Mouse (Mus musculus) embryonic facial prominence, embryonic 12.5 days (tissue): ENCODE measurements around the gene Rhd. TPM values are rescaled to one million over a fixed set of nuclear protein-coding genes. Genes with fewer than 3 reads are reported as not detected.
A peak's percentile ranks its signal among the peaks of the same experiment; 100 is the strongest.

Source experiments
- ATAC-seq: fragments of 200-750 bp; cut with Nextera tagmentation; 2 replicates; pipeline ENCODE4 v1.8.0; 2017; ENCODE audit not compliant: insufficient number of reproducible peaks, insufficient read depth, low FRiP score, low TSS enrichment
- H3K27ac ChIP-seq: fragments of 300-500 bp; sonication (generic); 2 replicates; pipeline ENCODE4 v1.5.1; 2016; ENCODE audit warnings: mild to moderate bottlenecking
- H3K27me3 ChIP-seq: fragments of 300-500 bp; sonication (generic); 2 replicates; pipeline ENCODE4 v1.6.1; 2016; ENCODE audit warnings: mild to moderate bottlenecking, moderate library complexity
- H3K36me3 ChIP-seq: fragments of 300-500 bp; sonication (generic); 2 replicates; pipeline ENCODE4 v1.6.1; 2016; ENCODE audit warnings: mild to moderate bottlenecking
- H3K4me1 ChIP-seq: fragments of 300-500 bp; sonication (generic); 2 replicates; pipeline ENCODE4 v1.6.1; 2016
- H3K4me2 ChIP-seq: fragments of 300-500 bp; sonication (generic); replicated peaks from 2 replicates; pipeline ENCODE4 v1.6.1; 2016; ENCODE audit warnings: mild to moderate bottlenecking, moderate library complexity
- H3K4me3 ChIP-seq: fragments of 300-500 bp; sonication (generic); 2 replicates; pipeline ENCODE4 v1.5.1; 2016; ENCODE audit warnings: mild to moderate bottlenecking
- H3K9ac ChIP-seq: fragments of 300-500 bp; sonication (generic); 2 replicates; pipeline ENCODE4 v1.6.1; 2016; ENCODE audit warnings: mild to moderate bottlenecking, moderate library complexity
- H3K9me3 ChIP-seq: fragments of 300-500 bp; sonication (generic); 2 replicates; pipeline ENCODE4 v1.6.1; 2016; ENCODE audit warnings: mild to moderate bottlenecking, moderate library complexity
- WGBS: fragments of 180-500 bp; shearing (Covaris S2); methylation state at CpG from one replicate; pipeline ENCODE4 v1.1.7; 2016; 5-methylcytosine and 5-hydroxymethylcytosine counted together
- polyA plus RNA-seq: library from polyadenylated mRNA; unstranded; fragments of >200 nt; fragmentation: Nextera tagmentation; extraction: Ambion mirVana; gene quantifications from 2 replicates; pipeline ENCODE4 v1.2.1, GENCODE M21; 2016

Gene Rhd
- polyA plus RNA-seq, 1 experiment from 2014 or later = 6.8 TPM

DNA sequence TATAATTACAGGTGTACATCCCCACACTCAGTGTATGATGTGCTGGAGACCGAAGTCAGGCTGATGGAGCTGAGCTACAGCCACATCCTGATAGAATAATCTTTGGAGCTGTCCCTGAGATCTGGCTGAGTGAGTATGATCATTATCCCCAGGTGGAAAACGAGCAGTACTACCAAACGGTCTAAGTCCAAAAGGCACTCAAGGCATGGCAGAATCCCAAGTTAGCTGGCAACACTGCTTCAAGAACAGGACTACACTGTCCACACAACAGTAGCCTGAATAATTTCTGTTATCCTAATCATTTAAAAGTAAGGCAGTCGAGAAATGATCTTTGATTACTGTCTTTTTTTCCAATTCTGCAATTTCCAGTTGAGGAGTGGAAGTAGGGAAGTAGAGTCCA, 20.8 kb upstream of the Rhd start:
- Histone ChIP-seq H3K9ac (no peak overlapping the region), H3K9me3 (no peaks in the 10 kb centered on the region), H3K36me3 (no peaks in the 10 kb centered on the region), H3K27me3 (no peaks in the 10 kb centered on the region), H3K4me2 (no peak overlapping the region), H3K27ac (no peak overlapping the region), H3K4me1 (peaks cover 13% of the 10 kb centered on the region; the same call in 1 of the 2 replicates), H3K4me3 (no peak overlapping the region)
- ATAC-seq = no peak
- 90% methylated on average over 4 of the region's 4 CpGs for WGBS

DNA sequence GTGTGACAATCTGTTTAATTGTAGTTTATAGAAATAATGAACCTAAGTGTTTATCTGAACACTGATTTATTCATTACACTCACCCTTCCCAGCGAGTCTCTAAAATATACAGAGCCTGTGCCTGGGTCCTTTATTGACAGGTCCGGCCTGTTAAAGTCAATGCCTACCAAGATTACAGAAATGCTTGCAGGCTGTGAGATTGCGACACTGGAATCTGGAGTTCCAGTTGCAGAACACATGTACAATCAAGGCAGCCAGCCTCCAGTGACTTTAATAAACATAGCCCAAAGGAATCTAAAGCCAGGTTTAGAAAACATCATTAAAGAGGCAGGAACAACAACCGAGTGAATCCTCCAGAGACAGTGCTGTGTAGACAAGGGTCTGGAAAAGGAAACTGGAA, 16.7 kb upstream of the Rhd start:
- no peak overlapping the region for H3K4me2 ChIP-seq
- no peak overlapping the region for H3K4me3 ChIP-seq
- no peaks in the 10 kb centered on the region for H3K9me3 ChIP-seq
- no peak overlapping the region for H3K27ac ChIP-seq
- no peaks in the 10 kb centered on the region for H3K36me3 ChIP-seq
- WGBS = 79% methylated on average over 4 of the region's 4 CpGs
- no peak overlapping the region for H3K9ac ChIP-seq
- H3K4me1 ChIP-seq = peaks cover 31% of the 10 kb centered on the region
- ATAC-seq = no peak
- no peaks in the 10 kb centered on the region for H3K27me3 ChIP-seq

DNA sequence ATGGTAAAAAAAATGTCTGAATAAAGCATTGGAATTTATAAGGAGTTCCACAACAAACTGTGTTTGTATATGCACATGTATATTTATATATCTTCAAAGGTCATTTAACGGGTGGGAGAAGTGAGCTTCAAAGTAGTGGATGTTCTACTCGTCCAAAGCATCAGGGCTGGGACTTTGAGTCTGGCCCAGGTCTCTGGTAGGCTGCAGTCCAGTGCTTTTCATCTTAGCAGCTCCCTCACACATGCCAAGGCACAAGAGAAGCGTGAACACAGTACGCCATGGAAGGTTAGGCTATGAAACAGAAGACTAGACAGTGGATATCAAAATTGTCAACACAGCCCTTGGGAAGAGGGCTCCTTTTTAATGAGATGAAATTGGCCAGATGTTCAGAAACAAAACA, 13.8 kb upstream of the Rhd start:
- Histone ChIP-seq H3K27ac (no peak overlapping the region), H3K4me2 (no peak overlapping the region; the same call in 1 of the 2 replicates)
- ATAC-seq = no peak

DNA sequence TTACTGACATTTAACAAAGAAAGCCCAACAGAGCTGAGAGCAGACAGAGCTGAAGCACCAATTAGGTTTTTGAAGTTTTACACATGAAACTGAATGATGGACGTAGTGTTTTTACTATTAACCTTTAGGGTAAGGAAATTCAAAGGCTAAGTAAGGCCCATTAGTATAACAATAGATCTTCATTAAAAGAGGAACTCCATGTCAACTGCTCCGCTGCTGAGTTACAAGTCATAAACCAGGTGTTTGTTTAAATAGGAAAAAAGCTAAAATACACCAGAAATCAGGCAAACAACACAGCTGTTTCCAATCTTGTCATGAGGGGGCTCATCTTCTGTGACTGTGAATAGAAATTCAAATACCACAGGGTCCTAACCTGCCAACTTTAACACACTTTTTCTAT, 13.1 kb upstream of the Rhd start:
- Histone ChIP-seq H3K27ac (no peak overlapping the region), H3K4me1 (peaks cover 36% of the 10 kb centered on the region), H3K4me3 (peak overlapping the region; percentile 91), H3K27me3 (no peaks in the 10 kb centered on the region), H3K9me3 (no peaks in the 10 kb centered on the region), H3K9ac (no peak overlapping the region), H3K4me2 (peak overlapping the region; percentile 76), H3K36me3 (no peaks in the 10 kb centered on the region)
- WGBS = 58% methylated on average over 2 of the region's 2 CpGs
- ATAC-seq = no peak

More for the DNA sequence above, 13.8 kb upstream of the Rhd start:
- H3K4me3 ChIP-seq = no peak overlapping the region
- WGBS = 67% methylated on average over 4 of the region's 4 CpGs
- H3K9me3 ChIP-seq = no peaks in the 10 kb centered on the region
- no peaks in the 10 kb centered on the region for H3K27me3 ChIP-seq
- no peak overlapping the region for H3K9ac ChIP-seq
- no peaks in the 10 kb centered on the region for H3K36me3 ChIP-seq
- peaks cover 31% of the 10 kb centered on the region for H3K4me1 ChIP-seq

DNA sequence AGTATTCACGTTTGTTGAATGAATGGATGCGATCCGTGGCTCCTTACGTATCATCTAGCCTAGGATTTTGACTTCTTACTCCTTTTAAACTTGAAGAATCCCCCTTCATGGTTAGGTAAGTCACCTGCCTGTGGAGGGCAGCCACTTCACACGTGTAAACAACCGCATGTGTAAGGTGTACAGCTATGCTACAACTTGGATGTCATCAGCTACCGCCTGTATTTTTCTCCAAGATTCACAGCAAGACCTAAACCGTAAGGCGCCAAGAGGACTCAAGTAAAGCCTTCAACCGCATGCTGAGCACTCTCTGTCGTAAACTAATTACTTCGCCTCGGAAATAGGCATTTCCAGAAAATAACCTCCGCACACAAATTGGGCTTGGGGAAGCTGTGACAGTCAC, 12.5 kb upstream of the Rhd start:
- Histone ChIP-seq H3K36me3 (no peaks in the 10 kb centered on the region), H3K9ac (peak overlapping the region; percentile 97), H3K27ac (0 out of 2 replicates have a peak overlapping the region, but pooled peaks have one; percentile 17), H3K27me3 (no peaks in the 10 kb centered on the region), H3K4me3 (peak overlapping the region; percentile 91), H3K4me1 (peaks cover 33% of the 10 kb centered on the region), H3K4me2 (peak overlapping the region; percentile 76), H3K9me3 (no peaks in the 10 kb centered on the region)
- no peak for ATAC-seq
- WGBS = 15% methylated on average over 14 of the region's 14 CpGs

DNA sequence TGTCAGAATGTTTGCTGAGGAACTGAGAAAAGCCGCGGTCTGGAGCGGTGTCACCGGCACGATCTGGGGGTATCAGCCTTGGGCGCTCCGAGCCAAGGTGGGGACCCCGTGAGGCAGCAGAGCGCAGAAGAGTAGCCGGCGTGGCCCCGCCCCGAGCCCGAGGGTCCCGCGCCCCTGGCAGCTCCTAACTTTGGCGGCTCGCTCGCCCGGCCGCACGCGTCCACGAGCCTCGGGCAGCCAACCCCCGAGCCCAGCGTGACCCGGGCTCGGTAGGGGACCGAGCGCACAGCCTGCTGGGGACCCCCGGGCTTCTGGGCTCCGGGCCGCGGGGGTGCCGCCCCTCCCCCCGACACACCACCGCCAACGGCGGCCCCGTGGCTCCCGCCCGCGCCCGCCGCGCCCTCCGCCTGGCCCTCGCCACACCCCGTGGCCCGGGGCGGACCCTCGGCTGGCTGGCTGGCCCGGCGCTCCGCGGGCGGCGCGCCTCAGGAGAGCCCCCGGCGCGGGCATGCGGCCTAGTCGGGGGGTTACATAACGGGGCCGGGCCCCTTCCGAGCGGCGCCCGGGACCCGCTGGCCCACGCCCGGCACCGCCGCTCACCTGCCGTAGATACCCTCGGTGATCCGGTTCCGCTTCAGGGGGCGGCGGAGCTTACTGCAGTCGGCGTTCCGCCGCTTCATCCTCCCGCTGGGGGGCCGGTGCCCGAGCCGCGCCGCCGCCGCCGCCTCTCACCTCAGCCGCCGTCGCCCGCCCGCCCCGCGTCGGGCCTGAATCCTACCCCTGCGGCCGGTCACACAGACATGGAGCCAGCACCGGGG, 11.7 kb upstream of the Rhd start:
- Histone ChIP-seq H3K9me3 (no peaks in the 10 kb centered on the region), H3K4me2 (peak overlapping the region; percentile 76), H3K4me3 (peak overlapping the region; percentile 91), H3K27me3 (no peaks in the 10 kb centered on the region), H3K9ac (peak overlapping the region; percentile 97), H3K36me3 (no peaks in the 10 kb centered on the region), H3K27ac (peak overlapping the region; percentile 88), H3K4me1 (peaks cover 28% of the 10 kb centered on the region)
- no peak for ATAC-seq
- under 1% methylated on average over 84 of the region's 106 CpGs for WGBS

DNA sequence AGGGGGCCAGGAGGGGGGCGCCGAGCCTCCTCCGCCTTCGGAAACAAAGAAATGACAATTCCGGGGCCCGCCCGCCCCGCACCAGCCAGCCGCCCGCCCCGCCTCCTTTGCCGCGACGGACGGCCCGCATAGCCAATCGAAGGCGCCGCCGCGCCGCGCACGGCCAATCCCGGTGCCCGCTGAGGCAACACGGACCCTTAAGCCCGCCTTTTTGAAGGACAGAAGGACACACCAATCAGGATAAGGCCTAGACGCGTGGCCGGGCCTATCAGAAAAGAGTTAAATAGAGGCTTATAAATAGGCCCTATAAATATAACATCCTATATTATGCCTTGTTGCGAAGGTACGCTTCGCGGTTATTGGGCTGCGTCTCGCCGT, 11.1 kb upstream of the Rhd start, which contains the start of gene Maco1:
Gene Maco1, minus strand, starts transcription at position 87 of the 378 bp plus-strand sequence.
- peak within 1 kb of the TSS; percentile 76 for H3K4me2 ChIP-seq
- peak; percentile 96 for ATAC-seq
- H3K9me3 ChIP-seq = no peaks in the 10 kb centered on the region
- H3K9ac ChIP-seq = peak within 1 kb of the TSS; percentile 97
- peak within 1 kb of the TSS; percentile 88 for H3K27ac ChIP-seq
- 0% methylated on average over 38 of the region's 38 CpGs for WGBS
- H3K27me3 ChIP-seq = no peaks in the 10 kb centered on the region
- H3K36me3 ChIP-seq = no peaks in the 10 kb centered on the region
- peak within 1 kb of the TSS; percentile 91 for H3K4me3 ChIP-seq
- peaks cover 25% of the 10 kb centered on the region for H3K4me1 ChIP-seq

DNA sequence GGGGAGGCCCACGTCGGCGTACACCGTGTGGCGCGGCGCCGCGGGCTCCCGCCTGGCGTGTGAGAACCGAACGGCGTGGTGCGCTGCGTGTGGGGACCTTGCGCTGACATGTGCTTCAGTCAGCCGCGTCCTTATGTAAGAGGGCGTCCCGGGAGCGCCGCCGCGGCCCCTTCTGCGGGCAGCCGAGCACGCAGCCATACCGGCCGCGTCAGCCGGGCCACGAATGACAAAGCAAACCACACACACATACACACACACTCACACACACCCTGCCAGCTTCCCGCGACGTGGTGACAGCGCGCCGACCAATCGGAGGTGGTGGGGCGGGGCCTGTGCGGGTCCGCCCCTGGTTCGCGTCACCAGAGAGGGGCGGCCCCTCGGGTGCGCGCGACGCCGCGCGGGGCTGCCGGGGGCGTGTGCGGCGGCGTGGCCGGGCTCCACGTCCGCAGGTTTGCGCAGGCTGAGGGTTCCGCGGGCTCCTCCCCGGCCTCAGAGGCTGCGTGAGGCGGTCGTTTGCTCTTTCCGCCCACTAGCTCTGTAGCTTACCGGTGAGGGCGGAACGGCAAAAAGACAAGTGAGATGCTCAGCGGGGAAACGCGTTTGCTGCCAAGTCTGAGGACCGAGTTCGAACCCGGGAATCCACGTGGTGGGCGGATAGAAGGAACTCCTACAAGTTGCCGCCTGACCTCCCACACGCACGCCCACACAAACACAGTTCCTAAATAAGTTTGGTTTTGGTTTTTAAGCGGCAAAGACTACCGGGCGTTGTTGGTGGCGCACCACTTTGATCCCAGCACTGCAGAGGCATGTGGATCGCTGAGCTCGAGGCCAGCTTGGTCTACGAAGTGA, 10.5 kb upstream of the Rhd start:
- Histone ChIP-seq H3K27ac (peak overlapping the region; percentile 86), H3K4me2 (peak overlapping the region; percentile 76), H3K4me3 (peak overlapping the region; percentile 91), H3K4me1 (peaks cover 25% of the 10 kb centered on the region), H3K27me3 (no peaks in the 10 kb centered on the region), H3K9ac (peak overlapping the region; percentile 97), H3K36me3 (no peaks in the 10 kb centered on the region), H3K9me3 (no peaks in the 10 kb centered on the region)
- 1% methylated on average over 91 of the region's 91 CpGs for WGBS
- ATAC-seq = peak; percentile 89

DNA sequence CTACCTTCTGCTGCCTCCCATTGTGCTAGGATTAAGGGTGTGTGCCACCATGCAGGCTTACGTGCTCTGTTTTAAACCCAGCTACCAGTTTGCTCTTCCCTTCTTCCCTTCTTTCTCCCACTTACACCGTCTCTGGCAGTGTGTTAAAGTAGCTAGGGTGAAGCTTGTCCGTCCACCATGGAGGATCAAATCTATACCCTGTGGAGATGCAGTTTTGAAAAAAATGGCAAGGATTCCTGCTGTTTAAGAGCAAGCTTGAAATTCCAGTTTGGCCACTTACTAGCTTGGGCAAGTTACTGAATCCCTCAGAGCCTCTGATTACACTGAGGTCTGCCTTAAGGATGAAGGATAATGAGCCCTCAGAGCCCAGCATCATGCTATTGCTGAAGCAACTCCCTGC, 9.0 kb upstream of the Rhd start:
- H3K27ac ChIP-seq = peak overlapping the region; percentile 72

DNA sequence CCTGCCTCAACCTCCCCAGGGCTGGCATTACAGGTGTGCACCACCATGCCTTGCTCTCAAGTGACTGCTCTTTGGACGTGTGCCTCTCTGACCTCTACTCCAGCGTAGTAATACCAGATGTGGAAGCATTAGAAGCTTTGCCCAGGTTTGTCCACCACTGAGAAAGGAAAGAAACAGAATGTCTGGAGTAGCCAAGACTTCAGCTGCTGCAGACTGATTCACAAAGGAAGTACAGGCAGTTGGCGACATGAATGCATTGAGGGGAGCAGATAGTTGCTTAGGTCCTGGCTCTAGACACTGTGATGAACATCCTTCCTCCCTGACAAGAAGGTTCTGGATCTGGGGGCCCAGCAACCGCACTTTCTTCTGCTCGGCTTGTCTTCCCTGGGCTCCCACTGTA, 8.3 kb upstream of the Rhd start:
- no peak overlapping the region for H3K4me3 ChIP-seq
- no peaks in the 10 kb centered on the region for H3K9me3 ChIP-seq

More for the DNA sequence above, 9.0 kb upstream of the Rhd start:
- WGBS = 40% methylated on average over 3 of the region's 3 CpGs
- Histone ChIP-seq H3K36me3 (no peaks in the 10 kb centered on the region), H3K4me2 (no peak overlapping the region), H3K9ac (no peak overlapping the region), H3K27me3 (no peaks in the 10 kb centered on the region), H3K9me3 (no peaks in the 10 kb centered on the region), H3K4me1 (peaks cover 23% of the 10 kb centered on the region), H3K4me3 (no peak overlapping the region)
- ATAC-seq = no peak

DNA sequence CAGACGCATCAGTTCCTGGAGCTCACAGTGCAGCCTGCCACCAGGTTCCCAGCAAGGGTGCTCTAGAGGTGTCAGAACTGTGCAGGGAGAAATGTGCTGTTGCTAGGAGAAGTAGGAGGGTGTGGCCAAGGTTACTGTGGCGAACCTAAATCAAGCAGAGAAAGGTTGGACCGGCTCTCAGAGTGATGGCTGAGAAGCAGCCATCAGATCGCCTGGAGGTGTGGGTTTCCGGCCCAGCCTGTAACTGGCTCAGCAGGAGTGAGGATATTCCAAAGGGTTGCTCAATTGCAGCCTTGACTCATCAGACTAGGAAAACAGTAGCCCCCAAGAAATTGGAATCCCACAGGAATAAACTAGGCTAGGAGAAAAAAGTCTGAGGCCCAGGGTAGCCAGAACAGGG, 7.8 kb upstream of the Rhd start:
- no peaks in the 10 kb centered on the region for H3K36me3 ChIP-seq
- no peak for ATAC-seq
- no peak overlapping the region for H3K4me2 ChIP-seq
- no peaks in the 10 kb centered on the region for H3K27me3 ChIP-seq
- H3K9ac ChIP-seq = no peak overlapping the region
- H3K4me3 ChIP-seq = no peak overlapping the region
- H3K9me3 ChIP-seq = no peaks in the 10 kb centered on the region
- peaks cover 12% of the 10 kb centered on the region for H3K4me1 ChIP-seq
- WGBS = 23% methylated on average over 5 of the region's 5 CpGs
- 0 out of 2 replicates have a peak overlapping the region, but pooled peaks have one; percentile 72 for H3K27ac ChIP-seq

More for the DNA sequence above, 8.3 kb upstream of the Rhd start:
- H3K9ac ChIP-seq = no peak overlapping the region
- H3K27ac ChIP-seq = peak overlapping the region; percentile 72; the same call in 1 of the 2 replicates
- no peaks in the 10 kb centered on the region for H3K27me3 ChIP-seq
- WGBS = 55% methylated on average over 5 of the region's 5 CpGs
- H3K4me2 ChIP-seq = no peak overlapping the region
- no peak for ATAC-seq
- no peaks in the 10 kb centered on the region for H3K36me3 ChIP-seq
- peaks cover 16% of the 10 kb centered on the region for H3K4me1 ChIP-seq
